Mouse (Mus musculus) spleen, adult 2 months (tissue): Measurements from ENCODE around the gene Etl4.

Experiments
- CTCF ChIP-seq: fragments of 200-500 bp; IDR thresholded peaks from 2 replicates; pipeline ENCODE4 v1.5.1; 2011; ENCODE audit warnings: mild to moderate bottlenecking, inconsistent platforms; ENCODE audit not compliant: insufficient read depth, insufficient read length, insufficient replicate concordance; ENCODE audit errors: extremely low read depth
- POLR2A ChIP-seq: fragments of 200-500 bp; IDR thresholded peaks from 2 replicates; pipeline ENCODE4 v1.6.1; 2011; ENCODE audit warnings: low read depth, low read length, inconsistent platforms

DNA sequence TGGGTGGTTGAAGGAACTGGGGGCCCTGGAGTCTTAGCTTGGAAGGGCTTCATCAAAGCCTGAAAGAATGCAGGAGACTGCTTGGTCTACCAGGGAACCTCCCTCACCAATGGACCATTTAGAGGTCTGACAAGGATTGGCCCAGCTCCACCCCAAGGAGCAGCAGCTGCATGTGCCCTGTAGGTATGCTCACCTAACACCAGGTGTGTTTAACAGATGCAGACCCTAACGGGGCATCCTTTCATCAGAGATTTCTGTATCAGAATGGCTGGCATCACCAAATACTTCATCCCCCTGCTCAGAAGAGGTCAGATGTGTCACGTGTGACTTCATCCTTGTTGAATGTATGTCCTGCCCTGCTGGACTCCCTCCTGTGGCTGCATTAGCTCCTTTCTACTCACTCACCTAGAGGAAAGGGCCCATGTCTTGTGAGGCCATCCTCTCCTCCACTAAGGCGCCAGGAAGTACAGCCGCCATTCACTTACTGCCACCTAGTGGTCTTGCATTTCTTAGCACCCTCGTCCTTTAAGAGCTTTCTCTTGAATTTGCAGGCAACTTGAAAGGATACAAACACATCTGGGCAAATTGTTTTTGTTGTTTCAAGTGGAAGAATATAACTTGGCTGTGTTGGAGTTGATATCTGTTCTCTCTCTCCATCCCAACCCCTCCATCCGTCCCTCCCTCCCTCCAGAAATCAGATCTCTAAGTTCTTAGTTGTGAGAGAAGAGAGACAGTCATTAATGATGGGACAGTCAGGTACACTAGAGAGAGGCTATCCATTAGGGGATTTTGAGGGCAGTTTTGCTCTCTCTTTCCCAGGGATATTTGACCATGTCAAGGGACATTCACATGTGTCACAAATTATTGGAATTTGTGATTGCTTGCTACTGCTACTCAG is 870.2 kb downstream of the Etl4 start:
- TF ChIP-seq CTCF (peak; percentile 42; the same call in 1 of the 2 replicates), POLR2A (no peak)
